Mouse (Mus musculus) bone marrow, adult 2 months (tissue): ENCODE data around the gene AC141477.1.

ENCODE experiments used
- CTCF ChIP-seq: fragments of 200-500 bp; IDR thresholded peaks from 2 replicates; pipeline ENCODE4 v1.5.1; 2011; ENCODE audit warnings: low read length, control low read depth; ENCODE audit not compliant: control insufficient read depth, insufficient read depth
- POLR2A ChIP-seq: fragments of 200-500 bp; IDR thresholded peaks from 2 replicates; pipeline ENCODE4 v1.6.1; 2011; ENCODE audit warnings: low read depth, mild to moderate bottlenecking, control low read depth, low read length, borderline replicate concordance; ENCODE audit not compliant: control insufficient read depth

- TF ChIP-seq POLR2A = no peak
- TF ChIP-seq CTCF = no peak
These were observed 46.1 kb upstream of the AC141477.1 start for GRCm38 (mm10) chr10:76486302-76486701.
